Mouse (Mus musculus): Measurements from ENCODE around the gene Foxe3.
A peak's percentile ranks its signal among the peaks of the same experiment; 100 is the strongest.
"Not testable (repeated sequence)": the region's sequence is repeated elsewhere in the genome, so short reads cannot be mapped to it uniquely, and the experiment has no call there.

Gene Foxe3

GRCm38 (mm10) chr4:114925917-114926312, at the start of gene Foxe3:
Gene Foxe3 (minus strand): TSS chr4:114926013.
- no peak for DNase-seq (ENCODE audit: low read depth, low spot score)

GRCm38 (mm10) chr4:114973229-114973740, 47.5 kb upstream of the Foxe3 start:
- DNase-seq (ENCODE audit: low read depth, low spot score): no peak

GRCm38 (mm10) chr4:114970736-114971135, 44.9 kb upstream of the Foxe3 start:
- DNase-seq (ENCODE audit: low read depth, low spot score): no peak

- DNase-seq (ENCODE audit: low read depth, low spot score): not testable (repeated sequence)
These were observed 35.1 kb upstream of the Foxe3 start for GRCm38 (mm10) chr4:114960881-114961280.

- DNase-seq (ENCODE audit: low read depth, low spot score): no peak
These were observed 33.7 kb upstream of the Foxe3 start for GRCm38 (mm10) chr4:114959533-114959932.

GRCm38 (mm10) chr4:114958786-114959185, 33.0 kb upstream of the Foxe3 start:
- DNase-seq (ENCODE audit: low read depth, low spot score): no peak

GRCm38 (mm10) chr4:114958231-114958630, 32.4 kb upstream of the Foxe3 start:
- DNase-seq (ENCODE audit: low read depth, low spot score): no peak

- DNase-seq (ENCODE audit: low read depth, low spot score): no peak
These were observed 31.6 kb upstream of the Foxe3 start for GRCm38 (mm10) chr4:114957403-114957802.

- no peak for DNase-seq (ENCODE audit: low read depth, low spot score)
These were observed 27.4 kb upstream of the Foxe3 start for GRCm38 (mm10) chr4:114953172-114953571.

- DNase-seq (ENCODE audit: low read depth, low spot score): no peak
These were observed 22.2 kb upstream of the Foxe3 start for GRCm38 (mm10) chr4:114947852-114948481.

- DNase-seq (ENCODE audit: low read depth, low spot score): peak; percentile 74
These were observed 21.6 kb upstream of the Foxe3 start for GRCm38 (mm10) chr4:114947395-114947794.

GRCm38 (mm10) chr4:114946416-114946815, 20.6 kb upstream of the Foxe3 start:
- no peak for DNase-seq (ENCODE audit: low read depth, low spot score)

GRCm38 (mm10) chr4:114945021-114945420, 19.2 kb upstream of the Foxe3 start:
- DNase-seq (ENCODE audit: low read depth, low spot score): no peak

GRCm38 (mm10) chr4:114942583-114942982, 16.8 kb upstream of the Foxe3 start:
- DNase-seq (ENCODE audit: low read depth, low spot score): no peak

GRCm38 (mm10) chr4:114942112-114942511, 16.3 kb upstream of the Foxe3 start:
- DNase-seq (ENCODE audit: low read depth, low spot score): no peak

GRCm38 (mm10) chr4:114941311-114941710, 15.5 kb upstream of the Foxe3 start:
- no peak for DNase-seq (ENCODE audit: low read depth, low spot score)

GRCm38 (mm10) chr4:114938248-114938647, 12.4 kb upstream of the Foxe3 start:
- DNase-seq (ENCODE audit: low read depth, low spot score): no peak

GRCm38 (mm10) chr4:114937459-114938047, 11.7 kb upstream of the Foxe3 start:
- DNase-seq (ENCODE audit: low read depth, low spot score): no peak

- no peak for DNase-seq (ENCODE audit: low read depth, low spot score)
These were observed 8.4 kb upstream of the Foxe3 start for GRCm38 (mm10) chr4:114934188-114934587.

- DNase-seq (ENCODE audit: low read depth, low spot score): no peak
These were observed 6.9 kb upstream of the Foxe3 start for GRCm38 (mm10) chr4:114932747-114933146.

GRCm38 (mm10) chr4:114929155-114929554, 3.3 kb upstream of the Foxe3 start:
- no peak for DNase-seq (ENCODE audit: low read depth, low spot score)

GRCm38 (mm10) chr4:114924971-114925916, 569 bp downstream of the Foxe3 start:
- no peak for DNase-seq (ENCODE audit: low read depth, low spot score)

Measured in CD4-positive, CD25-positive, alpha-beta regulatory T cell, adult 2 months (primary cell).